Mouse (Mus musculus) ES-E14 (cell line): ENCODE data around the gene Arrb1.

Experiments used
- HCFC1 ChIP-seq: IDR thresholded peaks from 2 replicates; pipeline ENCODE4 v1.6.1; 2012; ENCODE audit warnings: low read length, inconsistent platforms, borderline replicate concordance; ENCODE audit not compliant: insufficient read depth
- MAFK ChIP-seq: IDR thresholded peaks from 2 replicates; pipeline ENCODE4 v1.6.1; 2014; ENCODE audit warnings: mild to moderate bottlenecking, low read depth, low read length, inconsistent platforms; ENCODE audit not compliant: insufficient read depth
- ZC3H11A ChIP-seq: IDR thresholded peaks from 2 replicates; pipeline ENCODE4 v1.6.1; 2012; ENCODE audit warnings: low read depth, mild to moderate bottlenecking, inconsistent platforms, low read length, borderline replicate concordance
- ZNF384 ChIP-seq: IDR thresholded peaks from 2 replicates; pipeline ENCODE4 v1.6.1; 2012; ENCODE audit warnings: low read depth, low read length, inconsistent platforms

DNA sequence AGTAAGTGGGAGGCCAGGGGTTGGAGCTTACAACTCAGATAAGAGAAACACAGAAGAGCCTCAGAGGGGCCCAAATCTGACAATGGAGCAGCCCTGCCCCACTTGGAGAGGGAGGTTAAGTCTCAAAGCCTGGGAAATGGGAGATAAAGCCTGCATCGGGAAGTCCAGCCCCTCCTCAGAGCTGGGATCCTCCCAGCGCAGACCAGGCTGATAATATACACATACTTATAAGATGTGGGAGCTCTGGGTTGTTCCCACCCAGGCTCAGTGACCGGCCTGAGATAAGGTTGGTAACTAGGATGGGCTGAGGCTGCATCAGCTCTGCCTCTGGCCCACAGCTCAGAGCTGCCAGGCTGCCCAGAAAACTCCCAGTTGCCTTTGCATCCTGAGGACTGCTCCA is 106.8 kb downstream of the Arrb1 start:
- TF ChIP-seq ZC3H11A = no peak
- TF ChIP-seq MAFK = no peak
- TF ChIP-seq ZNF384 = no peak
- no peak for TF ChIP-seq HCFC1
